Mouse (Mus musculus): ENCODE data around the gene Trim71.
A peak's percentile ranks its signal among the peaks of the same experiment; 100 is the strongest.

The Trim71 gene

DNA sequence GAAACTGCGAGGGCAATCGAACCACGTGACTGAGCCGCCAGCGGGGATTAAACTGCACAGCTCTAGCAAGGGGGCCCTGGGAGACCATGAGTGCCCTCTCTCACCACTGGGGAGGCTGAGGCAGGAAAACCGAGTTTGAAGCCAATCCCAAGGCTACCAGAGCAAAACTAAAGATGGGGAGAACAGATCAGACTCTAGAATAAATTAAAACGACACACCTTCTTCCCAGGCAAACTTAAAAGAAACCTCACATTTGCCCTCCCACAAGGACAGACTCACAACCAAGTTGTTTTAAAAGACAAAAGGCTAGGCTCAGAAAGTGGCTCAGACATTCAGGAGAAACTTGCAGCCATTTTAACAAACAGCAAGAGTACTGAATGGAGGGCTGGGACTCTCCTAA, 7.1 kb downstream of the Trim71 start:
- no peak for DNase-seq (ENCODE audit: low read depth)

DNA sequence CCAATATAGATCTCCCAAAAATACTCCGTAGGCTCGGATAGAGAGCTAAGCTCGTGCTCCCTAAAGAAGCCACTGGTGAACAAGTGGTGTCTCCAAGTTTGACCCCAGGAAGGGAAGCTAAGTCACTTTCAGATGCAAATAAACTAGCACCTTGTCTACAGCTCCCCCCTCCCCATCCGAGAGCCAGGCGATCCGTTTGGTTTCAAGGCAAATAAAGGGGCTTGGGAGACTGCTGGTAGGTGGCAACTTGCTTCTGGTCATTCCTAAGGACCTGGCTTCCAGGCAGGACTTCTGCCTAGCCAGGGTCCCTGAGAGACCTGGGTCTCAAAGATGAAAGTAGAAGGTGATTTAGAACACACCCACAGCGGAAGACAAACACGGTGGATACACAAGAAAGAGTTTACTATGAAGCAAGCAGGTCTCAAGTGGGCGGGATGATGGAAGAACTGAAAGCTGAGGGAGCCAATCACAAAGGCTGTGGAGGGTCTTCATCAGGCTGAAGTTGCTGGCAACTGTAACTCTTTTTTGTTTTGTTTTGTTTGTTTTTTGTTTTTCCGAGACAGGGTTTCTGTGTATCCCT, 7.8 kb downstream of the Trim71 start:
- DNase-seq (ENCODE audit: low read depth): no peak

GRCm38 (mm10) chr9:114554355-114554979, 9.7 kb downstream of the Trim71 start:
- DNase-seq (ENCODE audit: low read depth): no peak

DNA sequence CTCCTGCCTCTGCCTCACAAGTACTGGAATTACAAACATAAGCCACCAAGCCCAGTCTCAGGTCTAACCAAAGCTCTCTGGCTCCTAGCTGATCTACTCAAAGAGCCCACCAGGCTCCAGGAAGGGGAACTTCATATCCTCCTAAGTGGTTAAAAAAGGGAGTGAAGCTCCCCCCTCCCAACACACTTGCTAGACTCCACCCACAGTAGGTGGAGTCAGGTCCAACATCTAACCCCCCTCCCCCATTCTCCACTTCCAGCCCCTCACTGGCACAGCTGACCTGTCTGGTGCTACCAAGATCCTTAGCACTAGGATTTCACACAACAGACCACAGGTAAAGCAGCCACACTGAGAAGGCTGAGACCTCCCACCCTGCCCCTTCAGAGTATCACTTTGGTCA, 10.3 kb downstream of the Trim71 start:
- no peak for DNase-seq (ENCODE audit: low read depth)

DNA sequence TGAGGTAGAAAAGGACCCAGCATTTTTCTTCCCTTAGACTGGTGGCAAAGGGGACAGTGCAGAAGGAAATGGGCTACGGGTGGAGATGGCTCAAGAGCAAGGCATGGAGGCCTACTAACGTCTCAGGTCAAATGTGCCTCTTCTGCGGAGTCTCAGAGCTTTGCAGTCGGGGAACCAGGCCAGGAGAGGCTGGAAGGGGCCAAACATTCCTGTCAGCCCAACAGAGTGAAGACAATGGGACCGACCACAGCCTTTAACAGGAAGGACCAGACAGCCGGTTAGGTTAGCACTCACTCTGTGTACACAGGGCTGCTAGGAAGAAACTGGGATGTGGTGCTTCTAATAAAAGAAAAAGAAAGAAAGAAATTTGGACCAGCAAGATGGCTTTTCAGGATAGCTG, 14.1 kb downstream of the Trim71 start:
- DNase-seq (ENCODE audit: low read depth): no peak

- no peak for DNase-seq (ENCODE audit: low read depth)
These were observed 15.1 kb downstream of the Trim71 start for GRCm38 (mm10) chr9:114549117-114549516.

GRCm38 (mm10) chr9:114548496-114548895, 15.7 kb downstream of the Trim71 start:
- DNase-seq (ENCODE audit: low read depth): no peak

- DNase-seq (ENCODE audit: low read depth): no peak
These were observed 16.5 kb downstream of the Trim71 start for GRCm38 (mm10) chr9:114547643-114548077.

GRCm38 (mm10) chr9:114546765-114547164, 17.4 kb downstream of the Trim71 start:
- DNase-seq (ENCODE audit: low read depth): no peak

- no peak for DNase-seq (ENCODE audit: low read depth)
These were observed 19.3 kb downstream of the Trim71 start for GRCm38 (mm10) chr9:114544754-114545393.

- no peak for DNase-seq (ENCODE audit: low read depth)
These were observed 20.1 kb downstream of the Trim71 start for GRCm38 (mm10) chr9:114543882-114544753.

DNA sequence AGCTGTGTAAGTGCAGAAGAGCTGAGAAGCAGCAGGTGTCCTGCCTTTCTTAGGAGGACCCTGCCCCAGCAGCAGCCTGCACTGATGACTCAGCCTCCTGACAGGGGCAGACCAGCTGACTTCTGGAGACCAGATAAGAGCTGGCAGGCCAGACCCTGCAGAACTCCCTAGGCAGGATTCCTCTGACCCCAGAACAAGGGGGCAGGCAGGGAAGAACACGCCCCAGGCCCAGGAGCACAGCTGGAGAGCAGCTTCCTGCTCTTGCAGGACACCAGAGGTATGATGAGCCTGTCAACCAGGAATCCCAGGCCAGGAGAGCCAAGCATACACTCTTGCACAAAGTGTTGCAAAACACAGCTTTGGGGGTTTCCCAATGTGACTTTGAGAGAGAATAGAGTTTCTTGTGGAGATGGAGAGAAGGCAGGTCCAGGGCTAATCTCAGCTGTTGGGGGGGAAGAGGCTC, 22.9 kb downstream of the Trim71 start:
- peak; percentile 23 for DNase-seq (ENCODE audit: low read depth)

GRCm38 (mm10) chr9:114538996-114539563, 25.1 kb downstream of the Trim71 start:
- no peak for DNase-seq (ENCODE audit: low read depth)

GRCm38 (mm10) chr9:114536628-114537027, 27.5 kb downstream of the Trim71 start:
- DNase-seq (ENCODE audit: low read depth): no peak

DNA sequence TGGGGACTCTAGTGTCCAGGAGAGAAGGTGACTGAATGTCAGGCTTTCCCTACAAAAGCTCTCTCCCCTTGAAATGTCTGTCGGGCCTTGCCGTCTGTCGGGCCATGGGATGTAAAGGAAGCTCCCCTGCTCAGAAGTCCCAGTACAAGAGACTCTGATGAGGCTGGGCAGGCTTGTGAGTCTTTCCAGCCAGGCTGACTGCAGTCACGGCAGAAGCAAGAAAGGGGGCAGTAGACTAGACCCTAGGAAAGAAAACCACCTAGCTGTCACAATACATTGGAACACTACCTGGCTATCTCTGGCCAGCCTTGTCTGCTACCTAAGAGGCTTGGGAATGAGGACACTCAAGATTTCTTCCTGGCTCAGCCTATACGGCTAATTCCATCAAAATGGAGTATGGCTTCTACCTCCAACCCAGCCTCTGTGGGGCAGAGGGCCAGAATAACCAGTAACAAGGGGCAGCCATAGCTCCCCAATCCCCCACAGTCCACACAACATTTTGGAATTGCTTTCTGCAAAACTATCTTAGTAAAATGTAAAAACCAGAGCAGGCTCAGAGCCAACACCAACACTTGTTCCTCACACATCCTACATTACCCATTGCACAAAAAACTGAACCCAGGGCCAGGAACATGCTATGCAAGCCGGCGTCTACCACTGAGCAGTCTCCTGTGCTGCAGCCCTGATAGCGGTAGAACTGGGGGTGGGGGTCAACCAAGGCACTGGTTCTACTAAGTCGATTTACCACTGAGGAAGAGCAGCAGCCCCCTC, 29.2 kb downstream of the Trim71 start:
- no peak for DNase-seq (ENCODE audit: low read depth)

DNA sequence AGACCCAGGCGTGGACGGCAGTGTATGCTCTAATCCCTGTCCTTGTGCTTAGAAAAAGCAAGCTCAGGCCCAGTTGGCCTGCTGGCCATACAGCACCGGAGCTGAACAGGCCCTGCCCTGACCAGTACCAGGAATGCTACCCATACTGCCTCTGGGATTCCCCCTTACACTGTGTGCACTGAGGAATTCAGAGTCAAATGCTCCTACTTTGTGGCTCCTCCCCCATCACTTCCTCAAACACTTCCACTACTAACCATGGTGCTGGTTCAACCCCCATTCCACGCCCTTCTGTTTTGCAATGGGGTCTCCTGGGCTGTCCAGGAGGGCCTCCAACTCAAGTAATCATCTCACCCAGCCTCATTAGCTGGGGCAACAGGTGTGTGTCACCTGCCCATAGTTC, 30.3 kb downstream of the Trim71 start:
- no peak for DNase-seq (ENCODE audit: low read depth)

DNA sequence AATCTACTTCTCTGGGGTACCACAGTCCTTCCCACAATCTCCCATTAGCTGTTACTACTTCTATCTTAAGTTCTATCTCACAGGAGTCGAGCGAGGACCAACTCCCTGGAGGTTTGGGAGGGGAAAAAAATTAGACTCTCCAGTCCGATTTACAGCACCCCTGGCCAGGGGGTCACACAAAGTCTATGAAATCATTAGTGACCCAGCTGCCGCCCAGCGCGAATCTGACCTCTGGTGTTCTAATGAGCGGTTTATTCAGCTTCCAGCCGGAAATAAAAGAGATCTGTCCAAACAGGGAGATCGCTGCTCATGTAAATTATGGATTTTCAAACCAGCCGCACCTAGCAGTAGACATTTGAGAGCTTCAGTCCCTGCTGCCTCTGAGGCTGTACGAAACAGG, 32.9 kb downstream of the Trim71 start:
- DNase-seq (ENCODE audit: low read depth): no peak

- no peak for DNase-seq (ENCODE audit: low read depth)
These were observed 35.5 kb downstream of the Trim71 start for GRCm38 (mm10) chr9:114528680-114529048.

DNA sequence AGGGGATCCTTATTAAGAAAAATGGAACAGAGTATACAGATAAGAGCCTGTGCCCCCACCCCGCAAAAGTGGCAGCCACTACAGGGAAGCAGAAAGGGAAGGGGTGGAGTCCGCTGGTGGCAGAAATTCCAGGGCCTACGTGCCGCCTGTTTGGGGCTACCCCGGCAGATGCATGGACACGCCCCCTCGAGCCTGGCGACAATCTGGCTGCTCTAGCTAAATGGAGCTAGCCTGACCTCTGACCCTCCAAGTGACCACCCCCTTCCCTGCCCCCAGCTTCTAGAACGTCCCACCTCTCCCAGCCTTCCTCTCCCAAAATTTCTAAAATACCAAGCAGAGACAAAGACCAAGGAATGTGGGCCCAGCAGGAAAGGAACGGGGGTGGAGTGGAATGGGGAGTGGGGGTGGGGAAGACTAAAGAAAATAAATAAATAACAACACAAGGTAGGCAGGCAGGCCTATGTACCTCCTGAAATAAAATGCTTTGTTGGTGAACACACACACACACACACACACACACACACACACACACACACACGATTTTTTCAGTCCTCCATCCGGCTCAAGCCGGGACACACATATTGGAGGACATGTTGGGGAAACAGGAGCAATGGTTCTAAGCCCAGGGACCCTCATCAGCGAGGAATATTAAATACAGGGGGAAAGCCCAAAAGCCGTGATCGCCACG, 36.0 kb downstream of the Trim71 start:
- DNase-seq (ENCODE audit: low read depth): no peak

GRCm38 (mm10) chr9:114527085-114527484, 37.1 kb downstream of the Trim71 start:
- no peak for DNase-seq (ENCODE audit: low read depth)

DNA sequence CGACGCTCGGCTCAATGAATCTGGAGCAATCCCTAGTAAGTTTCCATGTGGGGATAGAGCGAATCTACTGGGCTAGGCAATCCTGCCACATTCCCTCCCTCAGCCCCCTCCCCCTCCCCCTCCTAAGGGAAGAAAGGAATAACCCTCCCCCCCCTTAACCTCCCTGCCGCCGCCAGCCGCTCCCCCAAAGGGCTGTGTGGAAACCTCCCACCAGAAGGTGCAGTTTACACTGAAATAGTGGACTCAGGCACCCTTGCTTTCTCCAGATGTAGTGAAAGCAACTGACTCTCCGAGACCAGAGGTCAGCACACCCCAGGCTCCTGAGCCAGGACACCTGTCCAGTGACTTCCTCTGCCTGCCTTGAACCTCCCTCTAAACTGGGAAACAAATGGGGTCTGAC, 37.6 kb downstream of the Trim71 start:
- no peak for DNase-seq (ENCODE audit: low read depth)

Data from fibroblast of lung, adult 2 months (primary cell).